Mouse (Mus musculus) megakaryocyte, embryonic 14.5 days (primary cell): Measurements from ENCODE around the gene Rap1gap. TPM values are rescaled to one million over a fixed set of nuclear protein-coding genes. Genes with fewer than 3 reads are reported as not detected.

Experiments used
- H3K27me3 ChIP-seq: replicated peaks from 2 replicates; pipeline ENCODE3; 2012; ENCODE audit warnings: inconsistent platforms
- H3K36me3 ChIP-seq: replicated peaks from 2 replicates; pipeline ENCODE3; 2012; ENCODE audit warnings: low read length, inconsistent platforms, mixed read lengths
- H3K4me1 ChIP-seq: 2 replicates; pipeline ENCODE4 v1.6.1; 2012; ENCODE audit warnings: inconsistent platforms
- H3K4me3 ChIP-seq: replicated peaks from 2 replicates; pipeline ENCODE3; 2012; ENCODE audit warnings: moderate library complexity, mild to moderate bottlenecking, inconsistent platforms
- H3K9me3 ChIP-seq: 2 replicates; pipeline ENCODE4 v1.6.1; 2012; ENCODE audit warnings: inconsistent platforms
- FLI1 ChIP-seq: IDR thresholded peaks from 2 replicates; pipeline ENCODE4 v1.6.1; 2012; ENCODE audit warnings: low read length, inconsistent platforms, mixed read lengths
- GATA1 ChIP-seq: IDR thresholded peaks from 3 replicates; pipeline ENCODE4 v1.6.1; 2012; ENCODE audit warnings: mixed read lengths, low read length, inconsistent platforms, borderline replicate concordance
- polyA plus RNA-seq: library from polyadenylated mRNA; stranded (reverse); fragments of >175 nt; gene quantifications from 2 replicates; pipeline ENCODE4 v1.2.3, GENCODE M21; 2012; ENCODE audit warnings: low replicate concordance; ENCODE audit not compliant: insufficient read depth

The Rap1gap gene
- polyA plus RNA-seq, 1 experiment = 3.9 TPM

GRCm38 (mm10) chr4:137704561-137704960, 40.0 kb downstream of the Rap1gap start:
- Histone ChIP-seq H3K4me1 (peaks cover 20% of the 10 kb centered on the region), H3K4me3 (no peak overlapping the region), H3K27me3 (peaks cover 94% of the 10 kb centered on the region), H3K36me3 (no peaks in the 10 kb centered on the region), H3K9me3 (no peaks in the 10 kb centered on the region)
- TF ChIP-seq GATA1 (no peak), FLI1 (no peak)

- Histone ChIP-seq H3K4me1 (peaks cover 20% of the 10 kb centered on the region), H3K36me3 (no peaks in the 10 kb centered on the region), H3K9me3 (no peaks in the 10 kb centered on the region), H3K27me3 (peaks cover 95% of the 10 kb centered on the region), H3K4me3 (no peak overlapping the region)
- no peak for TF ChIP-seq FLI1
These were observed 40.9 kb downstream of the Rap1gap start for GRCm38 (mm10) chr4:137705379-137705778.

GRCm38 (mm10) chr4:137706510-137706909, 42.0 kb downstream of the Rap1gap start:
- TF ChIP-seq GATA1 = no peak
- no peak for TF ChIP-seq FLI1
- peaks cover 91% of the 10 kb centered on the region for H3K27me3 ChIP-seq

DNA sequence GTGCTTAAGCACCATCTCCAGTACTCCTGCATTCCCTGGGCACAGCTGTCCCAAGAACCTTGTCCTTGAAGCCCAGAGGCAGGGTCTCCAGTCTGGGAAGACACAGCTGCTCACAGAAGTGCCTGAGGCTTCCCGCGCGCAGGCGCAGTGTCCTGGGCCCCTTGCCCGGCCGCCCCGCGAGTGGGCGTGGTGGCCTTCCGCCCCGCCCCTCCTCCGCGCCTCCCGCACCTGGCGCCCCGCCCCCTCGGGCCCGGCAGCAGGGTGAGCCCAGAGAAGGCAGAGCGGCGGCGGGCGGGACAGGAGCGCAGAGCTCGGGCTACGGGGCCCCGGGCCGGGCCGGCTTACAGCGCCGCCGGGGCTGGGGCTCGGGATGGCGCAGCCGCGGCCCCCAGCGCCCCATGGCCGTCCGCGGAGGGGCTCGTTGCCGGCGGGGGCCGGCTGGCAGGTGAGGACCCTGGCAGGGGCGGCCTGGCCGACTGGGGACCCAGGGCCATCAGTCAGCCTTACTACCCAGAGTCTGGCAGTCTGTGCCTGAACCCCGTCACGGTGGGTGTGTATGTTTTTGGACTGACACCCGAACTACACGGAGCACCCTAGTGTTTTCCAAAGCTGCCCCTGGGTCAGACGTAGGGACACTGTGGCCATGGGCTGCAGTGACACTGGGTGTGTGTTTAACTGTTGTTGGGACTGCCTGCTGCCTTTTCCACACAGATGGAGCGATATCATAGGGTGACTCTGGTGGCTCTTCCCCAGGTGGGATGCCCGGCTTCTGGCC, 42.9 kb downstream of the Rap1gap start:
- H3K4me1 ChIP-seq = peaks cover 20% of the 10 kb centered on the region
- H3K27me3 ChIP-seq = peaks cover 94% of the 10 kb centered on the region
- TF ChIP-seq FLI1 = no peak
- TF ChIP-seq GATA1 = no peak
- peak overlapping the region; percentile 5 for H3K4me3 ChIP-seq
- H3K9me3 ChIP-seq = no peaks in the 10 kb centered on the region
- H3K36me3 ChIP-seq = no peaks in the 10 kb centered on the region

More at GRCm38 (mm10) chr4:137706510-137706909, 42.0 kb downstream of the Rap1gap start:
- Histone ChIP-seq H3K4me1 (peaks cover 20% of the 10 kb centered on the region), H3K9me3 (no peaks in the 10 kb centered on the region), H3K4me3 (no peak overlapping the region), H3K36me3 (no peaks in the 10 kb centered on the region)

- Histone ChIP-seq H3K4me3 (no peak overlapping the region), H3K9me3 (no peaks in the 10 kb centered on the region), H3K36me3 (no peaks in the 10 kb centered on the region), H3K27me3 (peaks cover 85% of the 10 kb centered on the region), H3K4me1 (peaks cover 1% of the 10 kb centered on the region; the same call in 1 of the 2 replicates)
- TF ChIP-seq GATA1 = no peak
- TF ChIP-seq FLI1 = no peak
These were observed 48.4 kb downstream of the Rap1gap start for GRCm38 (mm10) chr4:137712963-137713362.

DNA sequence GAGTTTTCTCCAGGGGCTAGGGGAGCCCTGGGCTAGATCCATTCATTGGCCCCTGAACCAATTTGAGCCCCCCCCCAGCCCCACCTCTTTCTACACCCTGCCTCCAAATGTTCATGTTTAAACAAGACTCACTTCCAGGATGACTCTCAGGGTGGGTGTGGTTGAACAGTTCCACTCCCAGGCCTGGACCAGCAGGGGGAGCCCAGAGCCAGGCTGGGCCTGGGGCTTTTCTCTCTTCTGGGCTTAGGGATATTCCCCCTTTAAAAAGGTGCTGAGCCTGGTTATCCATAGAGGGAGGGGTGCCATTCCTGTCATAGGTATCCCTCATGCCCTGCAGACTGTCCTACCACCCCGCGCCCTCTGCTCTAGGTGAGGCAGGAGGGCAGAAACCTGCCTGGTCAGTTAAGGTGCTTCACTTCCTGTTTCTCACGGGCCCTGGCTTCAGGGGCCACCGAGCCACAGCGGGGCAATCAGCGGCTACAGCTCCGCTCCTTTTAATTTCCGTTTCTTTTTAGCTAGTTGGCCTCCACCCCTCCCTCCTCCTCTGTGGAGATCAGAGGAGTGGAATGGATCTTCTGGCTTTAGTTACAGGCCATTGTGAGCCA, 49.6 kb downstream of the Rap1gap start:
- peaks cover 3% of the 10 kb centered on the region; the same call in 1 of the 2 replicates for H3K4me1 ChIP-seq
- peaks cover 84% of the 10 kb centered on the region for H3K27me3 ChIP-seq
- no peak overlapping the region for H3K4me3 ChIP-seq
- no peaks in the 10 kb centered on the region for H3K36me3 ChIP-seq
- H3K9me3 ChIP-seq = no peaks in the 10 kb centered on the region
- TF ChIP-seq GATA1 (no peak), FLI1 (no peak)

- TF ChIP-seq FLI1 (no peak), GATA1 (no peak)
- no peaks in the 10 kb centered on the region for H3K36me3 ChIP-seq
- H3K9me3 ChIP-seq = no peaks in the 10 kb centered on the region
- H3K27me3 ChIP-seq = peaks cover 89% of the 10 kb centered on the region
- no peak overlapping the region for H3K4me3 ChIP-seq
- H3K4me1 ChIP-seq = peaks cover 7% of the 10 kb centered on the region; the same call in 1 of the 2 replicates
These were observed 52.5 kb downstream of the Rap1gap start for GRCm38 (mm10) chr4:137717005-137717404.

GRCm38 (mm10) chr4:137717671-137718070, 53.1 kb downstream of the Rap1gap start:
- Histone ChIP-seq H3K9me3 (no peaks in the 10 kb centered on the region), H3K4me3 (no peak overlapping the region), H3K4me1 (peaks cover 9% of the 10 kb centered on the region; the same call in 1 of the 2 replicates), H3K36me3 (no peaks in the 10 kb centered on the region), H3K27me3 (peaks cover 90% of the 10 kb centered on the region)
- TF ChIP-seq GATA1 (no peak), FLI1 (no peak)

- peaks cover 22% of the 10 kb centered on the region; the same call in 1 of the 2 replicates for H3K4me1 ChIP-seq
These were observed 55.0 kb downstream of the Rap1gap start for GRCm38 (mm10) chr4:137719378-137720077.

More at GRCm38 (mm10) chr4:137719378-137720077, 55.0 kb downstream of the Rap1gap start:
- H3K36me3 ChIP-seq = no peaks in the 10 kb centered on the region
- H3K9me3 ChIP-seq = no peaks in the 10 kb centered on the region
- no peak for TF ChIP-seq FLI1
- no peak for TF ChIP-seq GATA1
- peaks cover 91% of the 10 kb centered on the region for H3K27me3 ChIP-seq
- no peak overlapping the region for H3K4me3 ChIP-seq
